Mouse (Mus musculus): ENCODE results near the gene Col27a1. TPM values are rescaled to one million over a fixed set of nuclear protein-coding genes. Genes with fewer than 3 reads are reported as not detected.
A peak's percentile ranks its signal among the peaks of the same experiment; 100 is the strongest.

Col27a1 gene
- total RNA-seq, 1 experiment from 2014 or later, result 8.1 TPM

- peak; percentile 34 for DNase-seq
Measured at GRCm38 (mm10) chr4:63260506-63260905, 46.7 kb downstream of the Col27a1 start.

GRCm38 (mm10) chr4:63262941-63263340, 49.1 kb downstream of the Col27a1 start:
- no peak for DNase-seq

DNA sequence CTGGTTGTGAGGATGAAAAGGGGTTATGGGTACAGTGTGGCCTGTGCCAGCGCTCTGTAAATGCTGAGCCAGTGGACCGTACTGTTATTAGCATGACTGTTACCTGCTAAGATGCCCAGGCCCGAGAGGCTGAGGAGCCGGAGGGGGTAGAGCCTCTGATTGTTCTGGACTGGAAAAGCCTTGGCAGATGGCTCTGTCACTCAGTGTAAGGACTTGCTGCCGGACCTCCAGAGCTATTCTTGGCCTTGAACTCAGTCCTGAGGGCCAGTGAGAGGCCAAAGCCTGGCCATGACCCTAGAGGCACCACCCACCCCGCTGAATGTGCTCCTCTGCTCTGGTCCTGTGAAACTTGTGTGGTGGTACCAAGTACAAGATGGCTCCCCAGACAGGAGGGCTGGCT, 52.5 kb downstream of the Col27a1 start:
- DNase-seq, result no peak

GRCm38 (mm10) chr4:63267121-63267520, 53.3 kb downstream of the Col27a1 start:
- no peak for DNase-seq

DNA sequence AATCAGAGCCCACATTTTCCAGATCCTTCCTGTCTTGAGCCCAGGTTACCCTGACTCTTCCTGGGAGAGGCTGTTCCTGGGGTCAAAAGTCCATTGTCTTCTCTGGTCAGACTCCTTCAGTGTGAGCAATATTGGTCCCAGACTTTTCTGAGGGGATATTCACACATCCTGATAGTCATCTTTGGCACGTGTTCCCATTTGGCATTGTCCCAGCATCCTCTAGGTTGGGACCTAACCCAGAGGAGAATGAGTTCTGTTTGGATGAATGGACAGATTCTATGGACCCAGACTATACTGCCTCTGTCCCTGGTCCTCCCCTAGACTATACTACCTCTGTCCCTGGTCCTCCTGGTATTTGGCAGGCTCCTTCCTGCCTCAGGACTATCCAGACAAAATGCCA, 53.8 kb downstream of the Col27a1 start:
- no peak for DNase-seq

DNA sequence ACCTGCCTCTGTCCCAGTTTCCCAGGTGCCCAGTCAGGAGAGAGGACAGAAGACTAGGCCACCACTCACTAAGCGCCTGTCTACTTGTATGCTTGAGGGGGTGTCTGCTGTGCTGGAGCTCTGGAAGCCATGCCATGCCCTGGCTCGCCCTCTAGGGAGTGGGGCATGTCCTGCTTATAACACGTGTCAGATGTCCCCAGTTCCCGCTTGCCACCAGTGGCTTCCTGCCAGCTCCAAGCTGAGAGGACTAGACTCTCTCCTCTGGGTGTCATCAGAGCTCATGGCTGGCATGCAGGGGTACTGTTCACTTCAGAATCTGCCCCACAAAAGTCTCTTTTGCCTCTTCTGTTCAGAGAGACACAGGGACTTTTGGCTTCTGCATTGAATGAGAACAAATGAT, 55.0 kb downstream of the Col27a1 start:
- DNase-seq, result peak; percentile 32

- DNase-seq, result no peak
Measured at GRCm38 (mm10) chr4:63274516-63274915, 60.7 kb downstream of the Col27a1 start.

- no peak for DNase-seq
Measured at GRCm38 (mm10) chr4:63275251-63275650, 61.4 kb downstream of the Col27a1 start.

GRCm38 (mm10) chr4:63276571-63276970, 62.8 kb downstream of the Col27a1 start:
- no peak for DNase-seq

DNA sequence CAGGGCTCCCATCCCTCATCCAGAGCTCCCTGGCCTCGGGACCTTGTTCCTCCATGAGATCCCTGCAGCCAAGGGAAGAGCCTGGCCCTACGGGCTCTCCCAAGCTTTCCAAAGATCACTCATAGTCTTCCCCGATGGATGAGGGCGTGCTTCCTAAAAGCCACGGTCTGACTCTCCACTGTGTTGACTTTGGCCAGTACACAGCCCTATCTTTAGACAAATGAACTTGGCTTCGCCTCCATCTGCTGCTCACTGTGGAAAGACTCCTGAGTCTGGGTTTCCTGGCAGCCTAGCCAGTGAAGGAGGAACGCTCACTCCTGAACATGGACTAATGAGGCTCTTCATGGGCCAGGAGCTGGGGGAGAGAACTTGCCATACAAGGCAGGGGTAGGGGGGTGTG, 65.0 kb downstream of the Col27a1 start:
- DNase-seq, result peak; percentile 20

GRCm38 (mm10) chr4:63281694-63282093, 67.9 kb downstream of the Col27a1 start:
- DNase-seq, result no peak

GRCm38 (mm10) chr4:63283319-63283718, 69.5 kb downstream of the Col27a1 start:
- DNase-seq, result peak; percentile 25

DNA sequence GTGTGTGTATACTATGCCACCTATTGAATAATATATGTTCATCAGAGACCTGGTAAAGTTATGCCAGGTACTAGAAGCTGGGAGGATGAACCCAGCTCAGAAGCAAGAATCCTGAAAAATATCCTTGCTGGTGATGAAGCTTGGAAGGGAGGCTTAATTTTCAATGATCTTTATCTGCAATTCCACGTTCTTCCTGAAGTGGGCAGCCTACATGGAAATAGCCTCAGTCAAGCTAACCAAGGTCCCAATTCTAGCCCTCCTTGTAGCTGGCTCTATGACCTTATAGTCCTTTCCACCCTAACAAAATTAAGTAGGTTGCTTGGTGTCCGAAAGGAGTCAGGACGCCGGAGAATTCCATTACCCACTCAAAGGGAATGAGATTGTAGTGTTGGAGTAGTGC, 72.2 kb downstream of the Col27a1 start:
- no peak for DNase-seq

- DNase-seq, result no peak
Measured at GRCm38 (mm10) chr4:63288497-63288896, 74.7 kb downstream of the Col27a1 start.

GRCm38 (mm10) chr4:63290081-63290480, 76.3 kb downstream of the Col27a1 start:
- no peak for DNase-seq

GRCm38 (mm10) chr4:63291075-63291474, 77.3 kb downstream of the Col27a1 start:
- peak; percentile 68 for DNase-seq

- no peak for DNase-seq
Measured at GRCm38 (mm10) chr4:63291658-63292057, 77.9 kb downstream of the Col27a1 start.

GRCm38 (mm10) chr4:63295641-63296040, 81.8 kb downstream of the Col27a1 start:
- DNase-seq, result no peak

GRCm38 (mm10) chr4:63296263-63296662, 82.5 kb downstream of the Col27a1 start:
- no peak for DNase-seq

DNA sequence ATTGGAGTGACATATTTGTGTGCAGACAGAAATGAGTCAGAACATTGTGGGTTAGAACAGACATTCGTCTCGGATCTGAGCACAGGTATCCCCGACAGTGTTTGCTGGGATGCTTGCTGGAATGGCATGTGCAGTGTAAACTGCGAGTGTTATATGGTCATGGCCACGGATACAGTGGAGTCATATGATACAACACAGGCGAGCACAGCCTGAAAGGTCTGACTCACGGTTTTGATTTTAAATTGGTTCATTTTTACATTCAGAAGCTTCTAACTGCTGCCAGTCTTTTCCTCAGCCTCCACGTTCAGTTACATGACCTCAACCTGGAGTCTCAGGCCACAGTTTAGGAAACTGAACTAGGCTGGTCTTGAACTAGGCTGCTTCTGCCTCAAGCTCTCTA, 83.1 kb downstream of the Col27a1 start:
- no peak for DNase-seq

DNA sequence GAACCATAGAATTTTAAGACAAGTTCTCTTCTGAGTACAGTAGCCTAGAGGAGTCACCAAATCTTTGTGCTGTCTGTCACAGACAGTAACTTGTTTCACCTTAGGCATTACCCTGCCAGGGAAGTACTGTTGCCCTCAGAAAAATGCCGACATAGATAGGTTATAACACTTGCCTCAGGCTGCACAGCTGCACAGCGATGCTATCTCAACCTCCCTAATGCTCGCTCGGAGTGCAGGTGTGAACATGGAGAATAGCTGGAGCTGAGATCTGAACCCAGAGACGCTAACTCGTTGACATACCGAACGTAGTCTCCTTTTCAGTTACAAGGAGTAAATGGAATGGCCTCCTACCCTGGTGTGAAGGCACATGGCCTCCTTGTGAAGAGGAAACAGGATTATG, 84.4 kb downstream of the Col27a1 start:
- no peak for DNase-seq

- DNase-seq, result no peak
Measured at GRCm38 (mm10) chr4:63302641-63303040, 88.8 kb downstream of the Col27a1 start.

DNA sequence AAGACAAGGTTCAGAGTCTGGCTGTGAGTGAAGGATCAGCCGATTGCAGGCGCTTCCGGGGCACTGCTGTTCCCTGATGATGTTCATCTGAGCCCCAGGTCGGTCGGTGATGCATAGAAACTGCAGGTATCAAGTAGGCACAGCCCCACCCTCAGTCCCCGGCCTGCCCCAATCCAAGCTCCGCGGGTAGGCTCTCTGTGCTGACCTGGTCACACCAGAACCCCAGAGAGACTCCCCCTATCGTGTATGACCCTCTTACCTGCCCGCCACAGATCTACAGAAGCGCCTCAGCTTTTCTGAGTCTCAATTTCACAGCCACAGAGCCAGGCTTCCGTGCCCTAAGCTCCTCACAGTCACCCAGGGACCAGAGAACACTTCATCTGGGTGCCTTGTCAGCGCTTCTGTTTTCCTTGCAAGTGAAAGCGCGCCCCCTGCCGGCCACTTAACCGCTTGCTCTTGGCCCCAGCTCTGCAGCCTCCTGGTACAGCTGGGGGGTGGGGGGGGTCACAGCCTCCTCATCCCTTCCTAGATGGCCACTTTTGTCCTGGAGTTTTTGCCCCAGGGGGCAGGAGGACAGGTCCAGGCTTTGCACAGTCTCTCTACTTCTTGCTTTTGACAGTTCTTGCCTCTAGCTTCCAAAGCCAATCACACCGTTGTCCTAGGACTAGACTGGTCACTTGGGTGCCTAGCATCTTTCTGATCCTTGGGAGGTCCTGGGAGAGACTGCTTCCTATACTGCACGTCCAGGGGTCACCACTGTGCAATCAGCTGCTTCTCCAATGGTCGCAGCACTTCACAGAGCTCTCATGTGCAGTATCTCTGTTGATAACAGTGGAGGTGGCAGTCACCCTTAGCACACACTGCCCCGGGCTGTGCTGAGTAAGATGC, 93.6 kb downstream of the Col27a1 start:
- peak; percentile 94 for DNase-seq

- peak; percentile 52 for DNase-seq
Measured at GRCm38 (mm10) chr4:63308316-63308715, 94.5 kb downstream of the Col27a1 start.
